Mouse (Mus musculus): ENCODE measurements around the gene Tbata. TPM values are rescaled to one million over a fixed set of nuclear protein-coding genes. Genes with fewer than 3 reads are reported as not detected.
A peak's percentile ranks its signal among the peaks of the same experiment; 100 is the strongest.

Tbata gene
- total and polyA plus RNA-seq, 2 experiments from 2014 or later, result 1.2 to 4.7 TPM

GRCm38 (mm10) chr10:61219318-61219717, 47.6 kb downstream of the Tbata start:
- H3K9ac ChIP-seq, result no peak overlapping the region
- no peak for DNase-seq
- no peak overlapping the region for H3K4me3 ChIP-seq (ENCODE audit: low read depth, low read length)
- no peaks in the 10 kb centered on the region for H3K36me3 ChIP-seq (ENCODE audit: insufficient read depth)
- no peak overlapping the region for H3K4me2 ChIP-seq (ENCODE audit: low read depth)
- ATAC-seq, result no peak
- H3K27ac ChIP-seq (ENCODE audit: low read depth, low read length), result no peak overlapping the region
- H3K9me3 ChIP-seq (ENCODE audit: low read length), result no peaks in the 10 kb centered on the region
- H3K27me3 ChIP-seq (ENCODE audit: insufficient read depth, low read length), result no peaks in the 10 kb centered on the region
- H3K4me1 ChIP-seq (ENCODE audit: insufficient read depth), result no peaks in the 10 kb centered on the region
- no peak for TF ChIP-seq CTCF (IDR thresholded peaks at IDR 0.05; ENCODE audit: low read depth)
- 87% methylated on average over 4 of the region's 4 CpGs for WGBS

GRCm38 (mm10) chr10:61225694-61226093, 53.9 kb downstream of the Tbata start:
- TF ChIP-seq CTCF (IDR thresholded peaks at IDR 0.05; ENCODE audit: low read depth), result no peak
- Histone ChIP-seq H3K9ac (no peak overlapping the region), H3K9me3 (ENCODE audit: low read length) (no peaks in the 10 kb centered on the region), H3K27ac (ENCODE audit: low read depth, low read length) (no peak overlapping the region), H3K4me3 (ENCODE audit: low read depth, low read length) (no peak overlapping the region), H3K4me2 (ENCODE audit: low read depth) (no peak overlapping the region), H3K36me3 (ENCODE audit: insufficient read depth) (no peaks in the 10 kb centered on the region), H3K27me3 (ENCODE audit: insufficient read depth, low read length) (no peaks in the 10 kb centered on the region), H3K4me1 (ENCODE audit: insufficient read depth) (no peaks in the 10 kb centered on the region)
- no peak for DNase-seq
- 58% methylated on average over 5 of the region's 5 CpGs for WGBS
- no peak for ATAC-seq

GRCm38 (mm10) chr10:61226784-61227396, 55.1 kb downstream of the Tbata start:
- Histone ChIP-seq H3K27ac (ENCODE audit: low read depth, low read length) (no peak overlapping the region), H3K9me3 (ENCODE audit: low read length) (no peaks in the 10 kb centered on the region), H3K4me3 (ENCODE audit: low read depth, low read length) (no peak overlapping the region), H3K36me3 (ENCODE audit: insufficient read depth) (no peaks in the 10 kb centered on the region), H3K27me3 (ENCODE audit: insufficient read depth, low read length) (no peaks in the 10 kb centered on the region), H3K4me2 (ENCODE audit: low read depth) (no peak overlapping the region), H3K9ac (no peak overlapping the region), H3K4me1 (ENCODE audit: insufficient read depth) (no peaks in the 10 kb centered on the region)
- ATAC-seq (no peak), DNase-seq (no peak)
- 66% methylated on average over 4 of the region's 4 CpGs for WGBS
- TF ChIP-seq CTCF (IDR thresholded peaks at IDR 0.05; ENCODE audit: low read depth), result no peak

- Histone ChIP-seq H3K4me3 (ENCODE audit: low read depth, low read length) (no peak overlapping the region), H3K27me3 (ENCODE audit: insufficient read depth, low read length) (no peaks in the 10 kb centered on the region), H3K9me3 (ENCODE audit: low read length) (no peaks in the 10 kb centered on the region), H3K9ac (no peak overlapping the region), H3K4me2 (ENCODE audit: low read depth) (no peak overlapping the region), H3K27ac (ENCODE audit: low read depth, low read length) (no peak overlapping the region), H3K36me3 (ENCODE audit: insufficient read depth) (no peaks in the 10 kb centered on the region), H3K4me1 (ENCODE audit: insufficient read depth) (no peaks in the 10 kb centered on the region)
- no peak for TF ChIP-seq CTCF (IDR thresholded peaks at IDR 0.05; ENCODE audit: low read depth)
- WGBS, result 81% methylated on average over 3 of the region's 3 CpGs
- no peak for DNase-seq
- ATAC-seq, result no peak
Measured at GRCm38 (mm10) chr10:61231756-61232155, 60.0 kb downstream of the Tbata start.

GRCm38 (mm10) chr10:61232858-61233567, 61.3 kb downstream of the Tbata start:
- WGBS, result 28% methylated on average over 7 of the region's 7 CpGs
- H3K9ac ChIP-seq, result no peak overlapping the region
- no peak overlapping the region for H3K4me3 ChIP-seq (ENCODE audit: low read depth, low read length)
- H3K9me3 ChIP-seq (ENCODE audit: low read length), result no peaks in the 10 kb centered on the region
- ATAC-seq (peak; percentile 64), DNase-seq (peak; percentile 16)
- H3K27me3 ChIP-seq (ENCODE audit: insufficient read depth, low read length), result no peaks in the 10 kb centered on the region
- no peak overlapping the region for H3K27ac ChIP-seq (ENCODE audit: low read depth, low read length)
- H3K4me2 ChIP-seq (ENCODE audit: low read depth), result no peak overlapping the region
- TF ChIP-seq CTCF (IDR thresholded peaks at IDR 0.05; ENCODE audit: low read depth), result no peak
- H3K4me1 ChIP-seq (ENCODE audit: insufficient read depth), result no peaks in the 10 kb centered on the region
- no peaks in the 10 kb centered on the region for H3K36me3 ChIP-seq (ENCODE audit: insufficient read depth)

GRCm38 (mm10) chr10:61234319-61234718, 62.6 kb downstream of the Tbata start:
- Histone ChIP-seq H3K27me3 (ENCODE audit: insufficient read depth, low read length) (no peaks in the 10 kb centered on the region), H3K36me3 (ENCODE audit: insufficient read depth) (no peaks in the 10 kb centered on the region), H3K4me1 (ENCODE audit: insufficient read depth) (no peaks in the 10 kb centered on the region), H3K9ac (no peak overlapping the region), H3K4me3 (ENCODE audit: low read depth, low read length) (no peak overlapping the region), H3K27ac (ENCODE audit: low read depth, low read length) (no peak overlapping the region), H3K9me3 (ENCODE audit: low read length) (no peaks in the 10 kb centered on the region), H3K4me2 (ENCODE audit: low read depth) (no peak overlapping the region)
- DNase-seq, result no peak
- TF ChIP-seq CTCF (IDR thresholded peaks at IDR 0.05; ENCODE audit: low read depth), result no peak
- no peak for ATAC-seq
- WGBS, result 76% methylated on average over 4 of the region's 4 CpGs

- Histone ChIP-seq H3K9me3 (ENCODE audit: low read length) (no peaks in the 10 kb centered on the region), H3K4me1 (ENCODE audit: insufficient read depth) (no peaks in the 10 kb centered on the region), H3K4me2 (ENCODE audit: low read depth) (no peak overlapping the region), H3K4me3 (ENCODE audit: low read depth, low read length) (no peak overlapping the region), H3K36me3 (ENCODE audit: insufficient read depth) (no peaks in the 10 kb centered on the region), H3K9ac (no peak overlapping the region), H3K27ac (ENCODE audit: low read depth, low read length) (no peak overlapping the region), H3K27me3 (ENCODE audit: insufficient read depth, low read length) (no peaks in the 10 kb centered on the region)
- no peak for ATAC-seq
- WGBS, result 91% methylated on average over 6 of the region's 6 CpGs
- DNase-seq, result no peak
- no peak for TF ChIP-seq CTCF (IDR thresholded peaks at IDR 0.05; ENCODE audit: low read depth)
Measured at GRCm38 (mm10) chr10:61235677-61236267, 64.0 kb downstream of the Tbata start.

Data from forebrain, postnatal 0 days (tissue).